Mouse (Mus musculus): ENCODE results near the gene Cryl1.
A peak's percentile ranks its signal among the peaks of the same experiment; 100 is the strongest.

Cryl1 gene

GRCm38 (mm10) chr14:57318812-57319211, 79.5 kb downstream of the Cryl1 start:
- DNase-seq (ENCODE audit: low read depth), result no peak

- no peak for DNase-seq (ENCODE audit: low read depth)
These were observed 81.4 kb downstream of the Cryl1 start for GRCm38 (mm10) chr14:57316662-57317600.

GRCm38 (mm10) chr14:57315976-57316375, 82.4 kb downstream of the Cryl1 start:
- no peak for DNase-seq (ENCODE audit: low read depth)

- DNase-seq (ENCODE audit: low read depth), result no peak
These were observed 82.8 kb downstream of the Cryl1 start for GRCm38 (mm10) chr14:57315551-57315950.

GRCm38 (mm10) chr14:57301600-57302230, 96.6 kb downstream of the Cryl1 start:
- no peak for DNase-seq (ENCODE audit: low read depth)

GRCm38 (mm10) chr14:57300530-57300929, 97.8 kb downstream of the Cryl1 start:
- DNase-seq (ENCODE audit: low read depth), result no peak

- DNase-seq (ENCODE audit: low read depth), result no peak
These were observed 100.7 kb downstream of the Cryl1 start for GRCm38 (mm10) chr14:57297672-57298071.

- no peak for DNase-seq (ENCODE audit: low read depth)
These were observed 106.9 kb downstream of the Cryl1 start for GRCm38 (mm10) chr14:57291399-57291942.

GRCm38 (mm10) chr14:57289105-57289504, 109.2 kb downstream of the Cryl1 start:
- no peak for DNase-seq (ENCODE audit: low read depth)

- DNase-seq (ENCODE audit: low read depth), result no peak
These were observed 114.5 kb downstream of the Cryl1 start for GRCm38 (mm10) chr14:57283816-57284215.

- DNase-seq (ENCODE audit: low read depth), result no peak
These were observed 115.7 kb downstream of the Cryl1 start for GRCm38 (mm10) chr14:57282591-57282990.

- DNase-seq (ENCODE audit: low read depth), result no peak
These were observed 117.5 kb downstream of the Cryl1 start for GRCm38 (mm10) chr14:57280835-57281234.

- no peak for DNase-seq (ENCODE audit: low read depth)
These were observed 121.8 kb downstream of the Cryl1 start for GRCm38 (mm10) chr14:57276481-57277012.

- DNase-seq (ENCODE audit: low read depth), result no peak
These were observed 126.0 kb downstream of the Cryl1 start for GRCm38 (mm10) chr14:57272341-57272740.

GRCm38 (mm10) chr14:57271861-57272260, 126.5 kb downstream of the Cryl1 start:
- DNase-seq (ENCODE audit: low read depth), result no peak

- DNase-seq (ENCODE audit: low read depth), result no peak
These were observed 129.4 kb downstream of the Cryl1 start for GRCm38 (mm10) chr14:57268900-57269299.

GRCm38 (mm10) chr14:57268344-57268743, 130.0 kb downstream of the Cryl1 start:
- DNase-seq (ENCODE audit: low read depth), result no peak

- peak; percentile 16 for DNase-seq (ENCODE audit: low read depth)
These were observed 134.4 kb downstream of the Cryl1 start for GRCm38 (mm10) chr14:57263943-57264342.

GRCm38 (mm10) chr14:57259341-57259740, 139.0 kb downstream of the Cryl1 start:
- no peak for DNase-seq (ENCODE audit: low read depth)

- no peak for DNase-seq (ENCODE audit: low read depth)
These were observed 149.7 kb downstream of the Cryl1 start for GRCm38 (mm10) chr14:57248661-57249060.

GRCm38 (mm10) chr14:57246575-57246974, 151.8 kb downstream of the Cryl1 start:
- DNase-seq (ENCODE audit: low read depth), result no peak

GRCm38 (mm10) chr14:57242978-57243377, 155.4 kb downstream of the Cryl1 start:
- DNase-seq (ENCODE audit: low read depth), result no peak

GRCm38 (mm10) chr14:57235276-57235675, 163.1 kb downstream of the Cryl1 start:
- DNase-seq (ENCODE audit: low read depth), result no peak

Measured in c-Kit-positive CD71-negative TER-119-negative erythroid progenitor cells, embryonic 14.5 days (primary cell).